Mouse (Mus musculus) fibroblast of lung, adult 2 months (primary cell): ENCODE measurements around the gene Map2k6.
A peak's percentile ranks its signal among the peaks of the same experiment; 100 is the strongest.

ENCODE experiments used
- DNase-seq: peaks from one replicate; pipeline ENCODE4 v3.0.0-alpha.2; 2011; ENCODE audit warnings: low read depth

Map2k6 gene

DNA sequence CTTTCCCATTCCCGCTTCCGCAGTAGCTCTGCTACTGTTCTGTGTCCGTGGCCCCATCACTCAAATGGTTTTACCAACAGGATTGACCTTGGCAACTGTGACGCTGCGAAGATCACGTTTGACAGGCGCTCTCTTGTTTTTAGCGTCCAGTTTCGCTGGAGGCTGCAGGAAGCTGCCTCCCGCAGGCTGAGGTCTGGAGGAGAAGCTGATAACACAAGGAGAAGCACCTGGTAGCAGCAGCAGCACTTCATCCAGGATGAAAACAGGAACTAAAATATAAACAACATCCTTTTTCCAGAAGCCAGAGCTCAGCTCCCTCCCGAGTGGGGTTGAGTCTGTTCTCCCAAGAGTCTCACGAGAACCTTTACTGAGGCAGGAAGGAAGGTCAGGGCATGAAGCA, 164.3 kb downstream of the Map2k6 start:
- no peak for DNase-seq

- no peak for DNase-seq
These were observed 164.9 kb downstream of the Map2k6 start for GRCm38 (mm10) chr11:110563801-110564200.

GRCm38 (mm10) chr11:110566307-110566706, 167.4 kb downstream of the Map2k6 start:
- DNase-seq: no peak

GRCm38 (mm10) chr11:110572548-110572947, 173.6 kb downstream of the Map2k6 start:
- peak; percentile 46 for DNase-seq
